Mouse (Mus musculus) 3134 (cell line): ENCODE measurements around the gene Stac2.
A peak's percentile ranks its signal among the peaks of the same experiment; 100 is the strongest.

Source experiments
- DNase-seq: peaks from one replicate; pipeline ENCODE4 v3.0.0-alpha.2; 2011; ENCODE audit warnings: low spot score; ENCODE audit not compliant: insufficient read length; ENCODE audit errors: extremely low read depth

Stac2 gene

GRCm38 (mm10) chr11:98052989-98053834, at the start of gene Stac2:
Gene Stac2, minus strand, starts transcription at chr11:98053462.
- peak; percentile 79 for DNase-seq

DNA sequence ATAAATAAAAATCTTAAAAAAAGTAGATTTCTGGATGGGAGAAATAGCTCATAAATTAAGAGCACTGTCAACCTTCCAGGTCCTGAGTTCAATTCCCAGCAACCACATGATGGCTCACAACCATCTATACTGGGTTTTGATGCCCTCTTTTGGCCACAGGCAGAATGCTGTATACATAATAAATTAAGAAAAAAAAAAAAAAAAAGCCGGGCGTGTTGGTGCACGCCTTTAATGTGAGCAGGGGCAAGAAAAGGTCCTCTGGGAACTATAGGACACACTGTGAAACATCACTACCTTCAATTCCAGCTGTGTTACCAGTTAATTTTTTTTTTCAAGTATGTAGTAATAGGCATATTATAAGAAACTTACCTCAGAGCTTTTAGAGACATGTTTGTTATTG, 48.1 kb upstream of the Stac2 start:
- DNase-seq: no peak

DNA sequence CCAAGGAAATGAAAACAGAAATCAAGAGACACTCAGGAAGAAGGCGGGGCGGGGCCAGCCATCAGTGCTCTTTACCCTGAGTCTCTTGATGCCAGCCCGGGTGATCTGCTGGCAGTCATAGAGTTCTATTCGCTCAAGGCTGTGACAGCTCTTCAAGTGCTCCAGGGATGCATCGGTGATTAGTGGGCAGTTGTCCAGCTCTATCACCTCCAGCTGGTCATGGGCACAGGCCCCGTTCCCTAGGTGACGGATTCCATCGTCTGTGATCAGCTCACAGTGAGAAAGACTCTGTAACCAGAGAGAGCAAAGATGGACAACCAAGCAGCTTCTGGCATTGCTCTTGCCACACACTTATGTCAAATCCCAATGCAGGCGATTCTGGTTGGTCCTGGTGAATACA, 37.3 kb upstream of the Stac2 start:
- peak; percentile 23 for DNase-seq

DNA sequence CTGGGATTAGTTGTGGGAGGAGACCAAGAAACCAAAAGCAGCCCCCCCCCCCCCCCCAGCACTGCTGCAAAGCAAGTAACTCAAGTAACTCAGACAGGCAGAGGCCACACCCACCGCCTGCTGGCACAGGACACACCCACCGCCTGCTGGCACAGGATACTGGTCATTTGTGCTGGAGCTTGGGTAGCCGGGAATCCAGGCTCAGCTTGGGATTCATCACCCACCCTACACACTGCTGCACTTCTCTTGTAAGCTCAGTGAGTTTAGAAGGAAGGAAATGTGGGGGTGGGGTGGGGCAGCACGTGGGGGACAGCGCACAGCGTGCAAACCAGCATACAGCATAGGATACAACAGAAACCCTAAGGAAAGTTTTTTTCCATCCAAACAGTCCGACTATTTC, 35.0 kb upstream of the Stac2 start:
- DNase-seq: peak; percentile 68

DNA sequence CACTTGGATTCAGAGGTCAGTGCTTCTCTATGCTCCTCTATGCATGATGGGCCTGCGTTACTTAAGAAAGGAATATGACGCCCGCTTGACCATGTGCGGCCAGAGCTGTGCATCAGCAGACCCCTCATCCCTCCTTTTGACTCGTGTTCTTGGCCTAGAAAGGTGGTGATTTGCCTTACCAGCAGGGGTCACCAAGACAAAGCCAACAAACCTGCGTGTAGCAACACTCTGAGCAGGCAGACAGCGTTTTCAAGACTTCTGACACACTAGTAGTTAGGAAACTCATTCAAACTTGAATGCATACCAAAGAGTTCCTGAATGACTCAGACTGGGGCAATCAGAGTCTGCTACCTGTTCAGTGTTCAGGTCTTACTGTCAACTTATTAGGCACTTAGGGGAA, 33.3 kb upstream of the Stac2 start:
- no peak for DNase-seq

DNA sequence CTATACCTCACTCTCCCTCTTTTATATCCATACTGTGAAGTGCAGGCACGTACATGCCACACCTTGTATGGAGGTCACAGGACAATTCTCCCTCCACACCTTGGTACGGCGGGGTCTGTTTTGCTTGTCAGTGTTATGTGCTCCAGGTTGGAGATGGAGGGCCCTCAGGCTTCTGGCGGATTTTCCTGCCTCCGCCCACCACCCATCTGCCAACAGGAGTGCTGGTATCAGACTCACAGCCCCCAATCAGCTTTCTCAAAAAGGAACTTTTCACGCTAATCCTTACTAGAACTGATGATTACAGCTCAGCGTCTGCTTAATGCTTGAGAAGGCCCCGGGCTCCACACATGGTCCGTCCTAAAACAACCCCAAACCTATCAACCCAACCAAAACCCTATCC, 32.9 kb upstream of the Stac2 start:
- DNase-seq: no peak

- no peak for DNase-seq
Measured at GRCm38 (mm10) chr11:98082745-98083144, 29.5 kb upstream of the Stac2 start.

- DNase-seq: no peak
Measured at GRCm38 (mm10) chr11:98080450-98080849, 27.2 kb upstream of the Stac2 start.

GRCm38 (mm10) chr11:98077086-98077485, 23.8 kb upstream of the Stac2 start:
- no peak for DNase-seq

GRCm38 (mm10) chr11:98075195-98075808, 22.0 kb upstream of the Stac2 start:
- peak; percentile 69 for DNase-seq

DNA sequence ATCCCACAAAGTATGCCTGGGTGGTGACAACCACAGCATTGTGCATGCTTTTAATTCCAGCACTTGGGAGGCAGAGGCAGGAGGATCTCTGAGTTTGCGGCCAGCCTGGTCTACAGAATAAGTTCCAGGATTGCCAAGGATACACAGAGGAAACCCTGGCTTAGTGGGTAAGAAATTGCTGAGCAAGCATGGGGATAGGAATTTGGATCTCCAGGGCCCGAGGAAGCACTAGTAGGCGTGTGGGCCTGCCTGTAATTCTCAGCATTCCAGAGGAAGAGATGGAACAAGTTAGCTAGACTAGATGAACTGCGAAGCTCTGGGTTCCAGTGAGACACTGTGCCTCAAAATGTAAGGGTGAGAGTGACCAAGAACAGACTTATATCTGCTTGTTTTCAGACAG, 20.2 kb upstream of the Stac2 start:
- DNase-seq: no peak

GRCm38 (mm10) chr11:98067255-98067654, 14.0 kb upstream of the Stac2 start:
- DNase-seq: no peak

DNA sequence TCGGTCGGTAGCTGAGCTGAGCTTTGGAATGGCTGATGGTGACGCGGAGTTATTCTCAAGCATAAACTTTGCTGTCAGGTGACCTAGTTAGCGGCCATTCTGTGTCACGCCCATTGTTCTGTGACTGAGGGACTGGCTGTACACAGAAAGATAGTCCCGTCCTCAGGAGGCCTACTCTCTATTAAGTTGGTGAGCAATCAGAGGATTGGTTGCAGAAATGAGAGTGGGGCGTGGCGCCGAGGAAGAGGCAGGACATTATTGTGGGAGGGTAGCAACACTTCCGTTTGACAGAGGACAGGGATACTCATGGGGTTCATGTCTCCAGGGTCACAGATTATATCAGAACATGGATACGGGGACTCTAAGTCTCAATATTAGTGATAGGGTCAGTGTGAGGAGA, 12.9 kb upstream of the Stac2 start:
- no peak for DNase-seq

DNA sequence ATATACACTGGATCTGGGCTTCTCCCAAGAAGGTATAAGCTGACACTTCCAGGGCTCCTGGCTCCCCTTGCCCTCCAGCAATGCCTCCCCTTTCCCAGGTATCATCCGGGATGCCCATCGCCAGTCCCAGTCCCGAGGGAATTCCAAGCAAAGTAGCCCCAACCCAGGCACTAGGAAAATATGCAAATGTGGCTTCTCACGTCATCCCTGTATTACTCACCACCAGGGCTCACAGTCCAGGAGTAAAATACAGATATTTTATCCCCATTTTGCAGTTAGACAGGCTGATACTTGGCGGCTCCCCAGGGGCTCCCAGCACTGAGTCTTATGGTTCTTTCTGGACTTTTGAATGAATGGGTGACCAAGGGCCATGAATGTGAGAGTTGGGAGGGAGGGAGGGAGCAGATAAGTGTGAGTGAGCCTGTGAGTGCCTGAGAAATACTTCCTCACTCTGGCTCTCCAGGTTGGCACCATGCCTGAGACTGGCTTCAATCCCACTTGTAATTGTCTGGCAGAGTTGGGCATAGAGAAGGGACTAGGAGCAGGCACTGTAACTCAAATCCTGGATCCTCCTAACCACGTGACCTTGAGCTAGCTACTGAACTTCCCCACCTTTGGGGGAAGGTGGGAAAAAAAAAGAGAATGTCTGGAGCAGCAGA, 8.8 kb upstream of the Stac2 start:
- DNase-seq: peak; percentile 77

DNA sequence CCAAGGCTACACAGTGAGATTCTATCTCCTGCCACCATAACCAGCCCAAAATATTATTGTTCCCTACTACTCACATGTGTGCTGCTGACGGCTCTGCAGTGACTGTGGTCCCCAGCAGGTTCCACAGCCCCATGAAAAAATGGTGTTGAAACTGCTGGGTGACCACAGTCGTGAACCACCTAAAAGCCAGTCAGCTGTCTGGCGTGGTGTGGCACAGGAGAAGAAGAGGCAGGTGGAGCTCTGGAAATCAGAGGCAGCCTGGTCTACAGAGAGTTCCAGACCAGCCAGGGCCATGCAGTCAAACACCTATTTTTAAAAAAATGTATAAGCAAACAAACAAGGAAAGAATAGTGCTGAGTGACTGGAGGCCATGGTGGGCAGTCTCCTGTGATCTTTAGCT, 8.2 kb upstream of the Stac2 start:
- DNase-seq: no peak

DNA sequence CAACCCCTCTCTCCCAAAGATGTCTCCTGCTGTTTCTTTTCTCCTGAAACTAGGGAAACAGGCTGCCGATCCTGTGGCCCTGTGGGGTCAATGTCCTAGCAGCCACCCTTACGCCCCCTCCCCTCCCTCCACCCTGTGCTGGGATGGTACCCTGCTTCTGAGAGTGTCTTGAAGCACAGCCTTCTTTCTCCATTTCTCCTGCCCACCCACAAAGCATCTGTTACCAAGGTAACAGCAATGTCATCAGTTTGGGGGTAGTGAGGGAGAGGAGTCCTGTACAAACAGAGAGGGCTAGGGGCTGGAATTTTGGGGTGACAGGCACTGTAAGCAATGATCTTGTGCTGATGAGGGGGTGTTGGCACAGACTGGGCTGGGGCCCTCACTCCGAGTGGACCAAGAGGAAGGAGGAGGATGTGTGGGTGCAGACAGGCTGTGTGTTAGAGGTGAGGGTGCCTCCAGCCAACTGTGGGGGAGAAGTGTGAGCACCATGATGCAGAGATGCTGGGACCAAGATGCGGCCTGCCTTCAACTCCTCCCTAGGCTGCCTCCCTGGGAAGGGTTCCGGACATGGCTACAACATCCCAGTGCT, 6.9 kb upstream of the Stac2 start:
- DNase-seq: peak; percentile 44

- peak; percentile 93 for DNase-seq
Measured at GRCm38 (mm10) chr11:98059662-98060061, 6.4 kb upstream of the Stac2 start.

DNA sequence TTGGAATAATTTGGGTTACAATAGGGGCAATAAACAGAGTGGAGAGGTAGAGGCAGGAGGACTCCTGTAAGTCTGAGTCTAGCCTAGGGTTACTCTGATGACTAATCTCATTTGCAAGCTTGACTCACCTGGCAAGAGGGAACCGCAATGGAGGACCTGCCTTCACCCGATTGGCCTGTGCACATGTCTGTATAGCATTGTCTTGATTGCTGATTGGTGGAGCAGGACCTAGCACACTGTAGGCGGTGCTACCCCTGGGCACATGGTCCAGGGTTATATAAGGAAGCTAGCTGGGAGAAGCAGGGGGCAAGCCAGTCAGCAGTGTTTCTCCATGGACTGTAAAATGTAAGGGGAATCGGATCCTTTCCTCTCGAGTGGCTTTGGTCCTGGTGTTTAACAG, 4.7 kb upstream of the Stac2 start:
- peak; percentile 82 for DNase-seq

DNA sequence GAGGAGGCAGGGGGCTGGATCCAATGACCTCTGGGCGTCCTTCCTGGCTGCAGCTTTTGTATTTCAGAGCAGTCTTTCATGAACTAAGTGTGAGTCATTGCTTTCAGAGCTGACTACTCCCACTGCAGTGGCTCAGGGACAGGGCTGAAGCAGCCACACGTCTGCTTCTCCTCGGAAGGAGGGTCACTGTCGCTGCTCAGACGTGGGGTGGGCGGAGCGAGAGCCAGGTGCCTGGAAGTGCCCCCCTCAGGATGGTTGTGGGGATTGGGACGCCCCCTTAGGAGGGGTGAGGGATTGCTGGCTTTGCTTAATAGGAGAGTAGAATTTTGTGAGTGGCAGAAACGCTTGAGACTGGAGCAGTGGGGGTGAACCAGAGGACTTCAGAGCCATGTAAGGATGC, 4.2 kb upstream of the Stac2 start:
- peak; percentile 92 for DNase-seq

GRCm38 (mm10) chr11:98052129-98052988, 903 bp downstream of the Stac2 start:
- peak; percentile 68 for DNase-seq
